Mouse (Mus musculus): Measurements from ENCODE around the gene Tex12.

Gene Tex12

DNA sequence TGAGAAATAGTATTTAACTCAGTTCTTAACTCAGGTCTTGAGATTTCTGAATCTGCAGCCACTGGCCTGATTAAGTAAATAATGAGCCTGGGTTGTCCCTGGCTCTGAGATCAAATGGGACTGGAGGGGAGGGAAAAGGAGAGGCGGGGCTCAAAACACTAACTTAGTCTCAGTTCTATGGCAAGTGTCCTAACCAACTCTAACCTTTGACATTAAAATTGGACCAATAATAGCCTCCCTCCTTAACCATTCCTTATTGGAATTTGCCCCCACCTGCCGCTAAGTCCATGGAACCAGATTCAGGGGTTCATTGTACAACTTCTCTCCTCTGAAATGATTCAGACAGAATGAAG, 6.1 kb downstream of the Tex12 start, which contains the start of gene Bco2:
Gene Bco2, minus strand, starts transcription at position 88 of the 353 bp plus-strand sequence.
- DNase-seq (ENCODE audit: low spot score in 2 of 2), result no peak

DNA sequence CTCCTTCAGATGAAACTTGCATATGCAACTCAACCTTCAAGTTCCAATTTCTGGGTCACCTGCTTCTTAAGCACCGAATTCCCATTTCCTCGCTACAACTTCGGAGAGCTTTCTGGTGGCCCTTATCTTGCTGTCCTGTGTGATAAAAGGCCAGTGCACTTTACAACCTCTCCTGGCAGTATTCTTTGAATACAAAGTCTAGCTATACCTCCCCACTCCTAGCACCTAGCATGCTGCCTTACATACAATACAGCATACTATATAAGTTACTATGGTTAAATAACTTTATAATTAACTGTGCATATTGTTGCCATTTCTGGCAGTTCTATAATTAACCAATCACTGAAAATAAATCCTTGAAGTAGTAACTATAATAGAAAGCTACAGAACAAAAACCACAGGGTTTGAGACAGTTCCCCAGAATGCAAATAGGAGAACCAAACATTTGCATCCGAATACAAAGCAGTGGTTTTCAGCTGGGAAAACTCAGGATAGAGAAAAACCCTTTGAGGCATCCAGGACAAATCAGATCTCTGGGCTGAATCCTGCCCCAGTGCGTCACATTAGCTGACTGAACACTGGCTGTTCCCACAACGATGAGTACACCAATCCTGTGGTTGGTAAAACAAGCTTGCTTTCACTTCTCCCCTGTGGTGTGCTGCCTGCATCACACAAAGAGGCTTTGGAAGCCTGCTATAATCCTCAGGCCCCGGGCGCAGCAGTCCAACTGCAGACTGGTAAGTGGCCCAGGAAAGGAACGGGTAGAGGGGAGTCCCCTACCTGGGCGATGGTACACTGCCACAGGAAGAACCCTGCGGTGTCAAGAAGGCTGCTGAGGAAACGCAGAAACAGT, 6.7 kb downstream of the Tex12 start, which contains the start of gene Il18:
Gene Il18, plus strand, starts transcription at position 587 of the 853 bp plus-strand sequence.
- peak; percentile 80 to 89 for DNase-seq (ENCODE audit: low spot score in 2 of 2)

DNA sequence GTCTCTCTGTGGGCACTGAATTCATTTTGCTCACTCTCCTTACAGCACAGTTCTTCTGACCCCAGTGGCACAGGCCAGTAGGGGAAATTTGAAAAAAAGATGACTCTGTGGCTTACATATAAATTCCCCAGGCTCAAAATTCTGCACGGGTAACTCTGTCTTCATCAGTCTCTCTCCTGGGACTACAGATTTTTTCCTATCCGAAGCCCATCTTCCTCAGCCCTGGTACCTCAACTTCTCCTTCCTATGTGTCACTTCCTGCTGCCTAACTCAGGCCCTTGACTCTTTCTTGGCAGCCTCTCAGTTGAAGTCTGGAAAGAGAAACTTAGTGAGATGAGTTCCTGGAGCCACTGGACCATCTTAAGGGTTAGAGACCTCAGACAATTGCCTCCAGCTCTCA, 7.6 kb downstream of the Tex12 start:
- no peak for DNase-seq (ENCODE audit: low spot score in 2 of 2)

DNA sequence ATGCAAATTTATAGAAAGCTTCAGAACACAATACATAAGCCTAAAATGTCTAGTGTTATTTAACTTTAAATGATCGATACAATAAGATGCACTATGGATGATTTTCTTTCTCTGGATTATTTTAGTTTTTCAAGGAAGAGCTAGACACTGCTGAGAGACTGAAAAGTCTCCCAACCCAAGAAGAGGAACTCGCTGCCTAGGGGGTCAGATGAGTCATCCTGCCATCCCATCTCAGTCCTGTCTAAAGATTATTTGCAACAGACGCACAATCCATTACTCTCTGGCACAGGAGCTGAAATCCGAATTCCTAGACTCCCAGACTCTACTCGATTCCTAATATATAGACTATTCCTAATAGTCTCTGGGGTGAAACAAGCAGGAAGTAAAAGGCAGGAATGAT, 8.9 kb downstream of the Tex12 start:
- no peak for DNase-seq (ENCODE audit: low spot score in 2 of 2)

DNA sequence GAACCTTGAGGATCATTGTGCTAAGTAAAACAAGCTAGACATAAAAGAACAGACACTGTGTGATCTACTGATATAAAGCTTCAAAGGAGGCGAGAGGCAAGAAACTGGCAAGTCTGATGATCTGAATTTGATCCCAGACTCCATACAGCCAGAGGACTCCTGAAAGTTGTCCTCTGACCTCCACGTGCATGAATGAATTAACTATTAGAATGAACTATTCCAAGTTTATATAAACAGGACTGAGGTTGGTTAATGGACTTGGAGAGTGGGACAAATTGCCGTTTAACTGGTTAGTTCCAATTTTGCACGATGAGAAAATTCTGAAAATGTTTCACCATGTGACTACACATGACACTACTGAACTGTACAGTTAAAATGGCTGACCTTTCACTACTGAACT, 12.2 kb downstream of the Tex12 start:
- no peak for DNase-seq (ENCODE audit: low spot score in 2 of 2)

DNA sequence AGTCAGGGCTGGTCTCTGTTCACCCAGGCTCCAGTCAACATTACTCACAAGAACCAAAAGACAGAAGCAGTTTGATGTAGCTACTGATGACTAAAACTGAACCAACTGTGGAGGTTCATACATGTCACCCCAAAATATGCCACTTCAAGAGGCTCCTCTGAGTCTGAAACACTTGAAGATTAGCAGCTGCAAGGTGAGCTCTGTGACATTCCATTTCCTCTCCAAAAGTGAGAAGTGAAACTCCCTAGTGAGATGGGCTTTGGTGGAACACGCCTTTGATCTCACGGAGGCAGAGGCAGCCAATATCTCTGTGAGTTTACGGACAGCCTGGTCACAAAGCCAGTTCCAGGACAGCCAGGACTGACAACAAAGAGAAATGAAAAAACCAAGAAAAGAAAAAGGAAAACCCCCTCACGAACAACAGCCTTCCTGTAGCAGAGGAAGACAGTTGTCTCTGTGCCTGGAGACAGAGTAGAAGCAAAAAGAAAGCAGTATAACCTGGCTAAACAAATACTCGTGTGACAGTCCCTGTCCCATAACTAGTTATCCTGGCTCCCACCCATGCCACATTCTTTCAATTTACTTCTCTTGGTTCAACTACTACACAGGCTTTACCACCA, 13.2 kb downstream of the Tex12 start:
- DNase-seq (ENCODE audit: low spot score in 2 of 2), result no peak

DNA sequence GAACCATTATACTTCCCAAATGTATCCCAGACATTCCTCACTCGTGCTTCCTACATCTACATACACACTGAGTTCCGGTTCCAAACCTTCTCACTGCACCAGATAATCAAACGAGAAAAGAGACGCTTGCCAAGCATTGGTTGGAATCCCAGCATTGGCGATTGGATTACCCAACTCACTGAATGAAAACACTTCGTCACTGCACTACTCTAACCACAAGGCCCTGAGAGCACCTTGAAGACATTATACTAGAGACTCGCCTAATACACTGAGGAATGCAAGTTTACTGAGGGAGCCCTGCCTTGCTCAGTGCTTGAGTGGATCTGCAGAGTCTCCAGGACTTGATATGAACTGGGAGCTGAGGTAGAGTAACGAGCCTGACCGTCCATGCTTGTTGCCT, 18.7 kb downstream of the Tex12 start:
- no peak for DNase-seq (ENCODE audit: low spot score in 2 of 2)

DNA sequence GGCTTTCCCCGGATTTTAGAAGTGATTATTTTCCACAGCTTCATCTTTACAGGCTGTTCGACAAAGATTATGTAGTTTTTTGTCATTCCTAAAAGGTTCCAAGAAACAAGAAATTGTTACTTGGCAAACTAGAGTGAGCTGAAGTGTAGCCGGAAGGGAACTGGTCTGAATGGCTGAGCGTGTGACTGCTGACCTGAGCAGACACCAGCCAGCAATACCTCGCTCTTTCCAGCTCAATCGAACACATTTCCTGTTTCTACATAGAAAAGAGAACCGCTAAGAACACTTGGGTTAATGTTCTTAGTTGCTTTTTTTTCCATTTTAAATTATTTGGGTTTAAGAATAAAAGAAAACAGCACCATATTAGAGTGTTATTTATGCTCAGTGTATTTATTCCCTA, 21.0 kb downstream of the Tex12 start:
- DNase-seq (ENCODE audit: low spot score in 2 of 2), result no peak

DNA sequence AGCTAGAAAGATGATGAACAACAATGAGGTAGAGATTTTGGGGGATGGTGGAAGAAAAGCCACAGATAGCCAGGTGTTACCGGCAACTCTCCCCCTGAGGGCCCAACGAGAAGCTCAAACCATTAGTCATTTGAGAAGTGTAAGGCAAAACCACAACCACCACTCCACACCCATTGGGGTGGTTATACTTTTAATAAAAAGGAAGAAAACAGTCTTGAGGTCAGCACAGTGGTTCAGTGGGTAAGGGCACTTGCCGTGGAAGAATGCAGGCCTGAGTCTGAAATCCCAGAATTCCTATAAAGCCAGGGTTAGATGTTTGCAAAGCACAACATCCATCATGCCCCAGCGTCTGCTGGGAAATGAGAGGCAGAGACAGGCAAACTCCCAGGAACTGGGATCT, 23.8 kb downstream of the Tex12 start:
- DNase-seq (ENCODE audit: low spot score in 2 of 2), result no peak

DNA sequence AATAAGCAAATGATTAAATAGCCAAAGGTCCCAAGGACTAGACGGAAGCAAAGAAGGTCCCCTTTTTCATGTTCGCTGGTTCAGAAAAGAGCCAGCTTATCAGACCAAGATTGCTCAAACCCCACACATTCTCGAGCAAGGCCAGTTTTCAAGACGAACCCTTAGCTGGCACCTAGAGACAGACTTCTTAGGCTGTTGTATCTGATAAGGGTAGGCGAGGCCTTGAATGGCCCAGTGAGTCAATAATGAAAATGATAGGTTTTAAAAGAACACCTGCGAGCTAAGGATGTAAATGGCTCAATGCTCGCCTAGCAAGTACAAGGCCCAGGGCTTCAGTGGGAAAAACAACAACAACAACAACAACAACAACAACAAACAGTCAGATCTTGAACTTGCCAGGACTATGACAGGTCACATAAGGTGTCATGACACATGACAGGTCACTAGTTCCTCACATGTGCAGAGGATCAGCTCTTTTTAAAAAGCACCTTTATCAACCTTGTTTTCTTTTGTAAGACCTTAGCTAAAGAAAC, 24.5 kb downstream of the Tex12 start:
- no peak for DNase-seq (ENCODE audit: low spot score in 2 of 2)

DNA sequence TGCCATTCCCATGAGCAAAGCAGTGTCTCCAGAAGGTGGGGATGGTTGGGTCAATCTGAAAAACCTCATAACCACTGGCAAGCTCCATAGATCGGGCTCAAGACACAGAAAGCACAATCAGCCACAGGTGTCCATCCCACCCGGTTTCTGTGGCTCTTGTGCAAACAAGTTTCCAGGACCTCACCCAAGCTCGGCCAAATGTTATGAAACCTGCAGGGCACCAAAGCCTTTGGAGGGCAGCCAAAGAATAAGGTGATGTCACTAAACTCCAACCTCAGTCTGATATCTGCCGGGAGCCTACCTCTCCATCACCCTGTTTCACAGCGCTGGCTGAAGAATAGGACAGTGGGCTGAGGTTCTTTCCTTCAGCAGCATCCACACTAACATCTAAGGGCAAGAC, 25.2 kb downstream of the Tex12 start:
- DNase-seq (ENCODE audit: low spot score in 2 of 2), result no peak

DNA sequence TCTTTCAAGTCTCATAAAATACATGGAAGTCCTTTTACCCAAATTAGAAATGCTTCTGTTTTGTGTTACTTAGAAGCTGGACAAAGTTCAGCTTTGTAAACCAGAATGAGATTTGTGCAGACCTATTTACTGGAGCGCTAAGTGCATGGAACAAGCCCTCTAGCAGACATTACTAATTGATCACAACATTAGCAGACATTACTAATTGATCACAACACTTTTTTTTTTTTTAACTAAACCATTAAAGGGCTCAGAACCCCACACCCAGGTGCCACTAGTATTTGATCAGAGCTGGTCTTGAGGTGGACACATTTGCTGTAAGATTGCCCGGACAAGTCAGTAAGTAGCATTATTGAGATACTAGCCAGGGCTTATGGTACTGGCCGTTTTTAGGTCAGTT, 27.3 kb downstream of the Tex12 start:
- no peak for DNase-seq (ENCODE audit: low spot score in 2 of 2)

DNA sequence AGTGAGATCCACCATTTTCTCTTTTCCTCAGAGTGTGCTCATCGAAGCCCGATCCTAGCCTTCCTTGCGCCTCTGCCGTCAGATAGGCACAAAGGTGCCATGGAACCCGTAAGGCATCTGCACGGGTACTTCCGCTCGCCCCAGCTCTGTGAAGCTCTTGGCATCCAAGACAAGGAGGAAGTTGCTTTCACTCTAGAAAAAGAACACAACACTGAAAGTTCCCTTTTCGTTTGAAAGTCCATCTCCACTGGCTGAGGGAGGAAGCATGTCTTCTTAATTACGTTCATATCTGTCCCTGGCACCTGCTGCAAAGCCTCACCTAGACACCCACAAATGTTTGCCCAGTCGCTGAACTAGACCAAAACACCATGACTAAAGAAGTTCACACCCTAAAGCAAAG, 27.8 kb downstream of the Tex12 start:
- DNase-seq (ENCODE audit: low spot score in 2 of 2), result peak in 1 of 2 experiments; percentile 36

DNA sequence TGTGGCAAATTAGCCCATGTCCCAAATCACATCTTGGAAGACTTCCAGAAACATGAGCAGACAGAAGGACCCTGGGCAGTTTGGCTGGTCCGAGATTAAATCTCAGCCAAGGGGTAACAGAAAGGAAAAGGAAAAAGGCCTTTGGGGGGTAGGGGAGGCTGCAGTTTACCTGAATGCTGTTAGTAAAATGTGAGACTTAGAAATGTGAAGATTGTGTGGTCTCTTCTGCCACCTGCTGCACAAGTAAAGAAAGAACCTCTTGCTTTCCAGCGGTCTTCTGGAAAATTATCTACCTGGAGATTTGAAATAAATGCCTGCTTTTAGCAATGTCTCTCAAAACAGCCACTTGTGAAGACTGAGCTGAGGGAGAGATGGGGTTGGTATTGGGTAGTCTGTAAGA, 30.2 kb downstream of the Tex12 start:
- peak; percentile 54 to 63 for DNase-seq (ENCODE audit: low spot score in 2 of 2)

DNA sequence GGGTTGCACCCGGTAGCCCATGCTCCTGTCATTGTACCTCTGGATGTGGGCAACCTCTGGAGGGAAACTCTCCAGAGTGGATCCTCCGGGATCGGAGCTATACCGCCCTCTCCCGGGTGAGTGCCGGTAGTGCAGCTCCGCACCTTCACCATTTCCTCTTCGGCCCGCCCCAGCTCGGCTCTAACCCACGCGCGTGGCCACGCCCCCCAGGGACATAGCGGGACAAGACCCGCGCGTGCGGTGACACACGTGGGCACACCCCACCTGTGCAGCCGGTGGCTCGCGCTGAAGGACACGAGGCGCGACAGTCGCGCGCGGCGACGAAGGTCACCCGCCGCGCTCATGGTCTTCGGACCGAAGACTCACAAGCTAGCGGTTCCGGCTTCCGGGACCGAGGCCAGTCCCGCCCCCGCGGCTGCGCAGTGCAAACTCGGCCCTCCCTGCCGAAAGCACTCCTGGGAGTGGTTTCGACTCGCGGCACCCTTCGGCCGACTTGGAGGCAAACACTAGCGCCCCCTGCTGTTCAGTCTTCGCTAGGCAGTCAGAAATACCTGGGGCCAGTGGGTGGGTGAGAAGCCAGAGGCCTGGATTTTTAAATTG, 32.7 kb downstream of the Tex12 start, which contains the start of gene Pts:
Gene Pts, minus strand, starts transcription at position 432 of the 600 bp plus-strand sequence.
- DNase-seq (ENCODE audit: low spot score in 2 of 2), result peak; percentile 97 to 98

DNA sequence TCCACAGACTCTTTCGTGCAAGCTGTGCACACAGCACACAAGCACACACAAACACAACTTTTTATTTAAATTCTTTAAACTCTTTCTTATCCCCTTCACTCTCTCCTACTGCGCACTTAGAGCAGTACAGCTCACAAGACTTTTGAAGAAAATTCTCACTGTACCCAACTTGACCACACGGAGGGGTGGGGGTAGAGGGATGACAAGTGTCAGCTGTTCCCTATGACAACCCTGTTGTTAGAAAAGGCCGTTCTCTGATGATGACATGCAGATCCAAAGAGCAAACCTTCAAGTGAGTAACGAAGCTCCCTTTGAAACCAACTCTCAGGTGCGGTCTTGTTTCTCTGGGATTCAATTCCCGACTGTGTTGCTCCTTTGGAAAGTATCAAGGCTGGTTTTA, 33.3 kb downstream of the Tex12 start:
- no peak for DNase-seq (ENCODE audit: low spot score in 2 of 2)

DNA sequence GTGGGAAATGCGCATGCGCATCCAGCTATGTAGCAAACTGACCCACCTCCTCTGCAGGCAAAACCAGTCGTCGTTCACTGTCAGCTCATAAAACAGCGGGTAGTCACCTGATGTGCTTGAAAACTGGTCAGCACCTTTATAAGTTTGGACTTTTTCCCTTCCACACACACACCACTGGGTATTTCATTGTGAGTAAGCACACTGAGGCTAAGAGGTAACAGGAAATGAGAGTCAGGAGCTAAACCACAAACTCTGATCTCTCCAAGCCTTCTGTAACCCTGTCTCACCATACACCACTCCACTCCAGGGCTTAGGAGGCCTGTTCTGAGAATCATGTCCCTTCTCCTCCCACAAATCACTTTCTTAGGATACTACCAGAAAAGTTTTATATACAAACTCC, 35.5 kb downstream of the Tex12 start:
- DNase-seq (ENCODE audit: low spot score in 2 of 2), result no peak

DNA sequence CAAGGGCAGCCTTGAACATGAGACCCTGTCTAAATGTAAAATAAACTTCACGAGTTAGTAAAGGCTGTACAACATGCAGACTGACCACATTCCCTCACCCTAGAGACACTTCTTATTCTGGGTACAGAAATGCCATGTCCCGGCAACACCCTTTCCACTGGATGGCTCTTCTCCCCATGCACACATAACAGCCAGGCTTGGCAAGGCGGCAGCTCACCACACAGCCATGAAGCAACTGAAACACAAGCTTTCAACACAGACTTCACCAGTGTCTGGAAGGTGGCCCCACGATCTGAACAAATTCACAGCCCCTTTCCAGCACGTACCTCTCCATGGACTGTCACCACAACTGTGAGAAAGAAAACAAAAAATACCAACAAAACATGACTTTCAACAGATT, 36.2 kb downstream of the Tex12 start:
- no peak for DNase-seq (ENCODE audit: low spot score in 2 of 2)

DNA sequence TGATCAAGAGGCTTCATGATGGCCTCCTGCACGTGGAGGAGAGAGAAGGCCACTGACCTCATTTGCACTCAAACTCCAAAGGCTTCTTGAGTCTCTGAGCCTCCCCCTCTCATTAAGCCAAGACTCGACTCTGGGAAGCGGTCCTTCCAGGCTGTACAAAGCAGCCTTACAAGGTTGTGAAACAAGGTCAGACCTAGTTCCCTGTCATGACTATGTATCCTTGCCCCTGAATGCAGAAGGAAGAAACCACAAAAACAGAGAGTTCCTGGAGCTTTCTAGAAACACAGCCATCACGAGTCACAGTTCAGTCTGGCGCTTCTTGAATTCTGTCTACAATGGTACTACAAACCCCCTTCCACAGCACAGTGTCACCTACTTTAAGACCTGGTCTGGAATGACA, 38.6 kb downstream of the Tex12 start:
- DNase-seq (ENCODE audit: low spot score in 2 of 2), result no peak

DNA sequence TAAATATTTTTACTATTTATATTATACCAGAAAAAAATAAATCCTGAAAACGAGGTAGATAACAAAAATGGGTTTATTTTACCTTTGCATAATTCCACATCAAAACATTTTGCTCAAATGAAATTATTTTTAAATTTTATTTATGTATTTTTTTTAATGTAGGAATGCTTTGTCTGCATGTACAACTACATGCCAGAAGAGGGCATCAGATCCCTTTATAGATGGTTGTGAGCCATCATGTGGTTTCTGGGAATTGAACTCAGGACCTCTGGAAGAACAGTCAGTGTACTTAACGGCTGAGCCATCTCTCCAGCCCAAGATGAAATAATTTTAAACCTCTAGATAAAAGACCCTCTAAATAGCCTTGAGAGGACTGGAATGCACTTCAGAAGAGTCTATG, 39.6 kb downstream of the Tex12 start:
- peak in 1 of 2 experiments; percentile 3 for DNase-seq (ENCODE audit: low spot score in 2 of 2)

DNA sequence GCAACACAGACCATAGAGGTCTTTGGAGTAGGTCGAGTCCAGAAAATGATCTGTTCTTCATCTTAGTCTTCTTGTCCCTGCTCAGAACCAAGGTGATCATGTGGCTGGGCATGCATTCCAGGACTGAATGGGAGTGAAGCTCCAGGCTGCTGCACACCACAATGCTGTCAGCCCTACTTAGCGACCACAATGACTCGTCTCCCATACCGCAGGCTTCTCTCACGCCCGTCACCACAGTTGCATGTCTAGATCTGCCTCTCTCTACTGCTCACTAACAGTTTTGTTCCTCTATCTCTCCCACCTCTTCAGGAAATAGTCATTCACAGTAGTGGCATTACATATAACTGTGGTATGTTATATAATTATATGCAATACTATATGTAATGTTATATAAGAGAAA, 40.4 kb downstream of the Tex12 start:
- peak in 1 of 2 experiments; percentile 12 for DNase-seq (ENCODE audit: low spot score in 2 of 2)

DNA sequence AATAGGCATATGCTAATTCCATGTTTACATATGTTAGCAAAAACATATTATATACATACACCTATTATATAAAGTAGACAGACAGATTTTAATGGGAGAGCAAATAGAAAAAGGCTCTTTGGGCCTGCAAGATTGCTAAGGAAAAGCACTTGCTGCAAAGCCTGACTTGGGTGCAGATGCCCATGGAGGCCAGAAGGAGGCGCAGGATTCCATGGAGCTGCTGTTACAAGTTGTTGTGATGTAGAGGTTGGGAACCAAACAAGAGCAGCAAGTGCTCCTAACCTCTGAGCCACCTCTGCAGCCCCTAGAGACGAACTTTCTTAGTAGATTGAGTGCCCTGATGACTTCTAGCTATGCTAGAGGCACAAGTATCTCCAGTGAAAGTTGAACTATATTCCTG, 42.3 kb downstream of the Tex12 start:
- DNase-seq (ENCODE audit: low spot score in 2 of 2), result peak in 1 of 2 experiments; percentile 19

DNA sequence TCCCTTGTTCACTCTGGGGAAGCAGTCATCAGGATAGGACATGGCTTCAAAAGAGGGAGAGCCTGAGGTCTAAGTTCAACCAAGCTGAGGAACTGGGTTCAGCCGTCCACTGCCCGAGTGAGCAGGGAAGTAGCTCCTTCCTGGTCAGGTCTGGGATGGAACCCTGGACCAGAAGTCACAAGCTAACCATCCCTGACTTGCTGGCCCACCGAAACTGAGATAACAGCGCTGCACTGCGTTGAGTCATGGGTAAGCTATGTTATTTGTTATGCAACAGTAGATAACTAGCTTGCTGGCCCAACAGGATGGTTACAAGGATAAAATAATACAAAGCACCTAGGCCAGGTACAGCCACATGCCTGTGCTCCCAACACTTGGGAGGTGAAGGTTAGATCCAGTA, 45.7 kb downstream of the Tex12 start:
- no peak for DNase-seq (ENCODE audit: low spot score in 2 of 2)
